Mouse (Mus musculus) ovary, postnatal 36 days (tissue): Measurements from ENCODE around the gene a.

Experiments used
- DNase-seq: peaks from one replicate; pipeline ENCODE4 v3.0.0; 2022; ENCODE audit warnings: low spot score, mixed read lengths

a gene

DNA sequence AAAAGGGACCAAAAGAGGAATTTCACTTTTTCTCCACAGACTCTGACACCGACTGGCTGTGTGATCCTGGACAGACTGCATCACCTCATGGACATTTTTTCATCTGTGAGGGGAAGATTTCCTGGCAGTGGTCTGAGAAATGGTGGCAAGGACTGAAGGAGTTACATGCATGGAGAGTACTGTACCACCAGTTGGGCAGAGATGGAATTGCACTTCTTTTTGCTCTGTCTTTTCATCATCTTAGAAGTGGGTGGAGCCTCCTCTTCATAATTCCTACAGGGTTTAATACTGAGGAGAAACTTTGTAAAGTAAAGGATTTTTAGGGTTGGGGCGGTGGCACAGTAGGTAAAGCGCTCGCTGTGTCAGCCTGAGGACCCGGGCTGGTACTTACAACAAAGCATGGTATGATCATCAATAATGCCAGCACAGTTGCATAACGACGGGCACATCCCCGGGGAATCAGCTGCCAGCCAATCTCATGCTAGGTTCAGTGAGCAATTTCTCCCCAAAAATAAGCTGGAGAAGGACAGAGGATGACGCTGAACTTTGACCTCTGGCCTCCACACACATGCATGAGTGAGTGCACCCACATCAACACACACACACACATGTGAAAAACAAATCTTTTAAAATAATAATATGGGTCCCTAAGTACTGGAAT lies 307.6 kb downstream of the a start:
- no peak for DNase-seq

DNA sequence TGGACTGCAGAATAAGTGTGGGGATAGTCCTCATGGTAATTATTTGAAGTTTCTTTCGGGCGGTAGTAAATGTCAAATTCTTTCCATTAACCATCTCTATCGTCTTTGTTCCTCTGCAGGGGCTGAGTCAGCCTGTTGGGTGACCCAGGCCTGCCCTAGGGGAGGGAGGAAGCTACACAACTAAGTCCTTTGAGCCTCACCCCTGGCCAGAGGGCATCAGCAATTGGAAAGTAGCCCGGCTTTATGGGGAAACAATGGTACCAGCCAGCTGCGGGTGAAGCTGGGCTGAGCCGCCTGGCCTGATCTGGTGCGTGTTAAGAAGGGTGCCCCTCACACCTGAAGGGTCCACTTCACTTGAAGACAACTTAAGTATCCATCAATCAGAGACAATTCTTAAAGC lies 308.2 kb downstream of the a start:
- no peak for DNase-seq

DNA sequence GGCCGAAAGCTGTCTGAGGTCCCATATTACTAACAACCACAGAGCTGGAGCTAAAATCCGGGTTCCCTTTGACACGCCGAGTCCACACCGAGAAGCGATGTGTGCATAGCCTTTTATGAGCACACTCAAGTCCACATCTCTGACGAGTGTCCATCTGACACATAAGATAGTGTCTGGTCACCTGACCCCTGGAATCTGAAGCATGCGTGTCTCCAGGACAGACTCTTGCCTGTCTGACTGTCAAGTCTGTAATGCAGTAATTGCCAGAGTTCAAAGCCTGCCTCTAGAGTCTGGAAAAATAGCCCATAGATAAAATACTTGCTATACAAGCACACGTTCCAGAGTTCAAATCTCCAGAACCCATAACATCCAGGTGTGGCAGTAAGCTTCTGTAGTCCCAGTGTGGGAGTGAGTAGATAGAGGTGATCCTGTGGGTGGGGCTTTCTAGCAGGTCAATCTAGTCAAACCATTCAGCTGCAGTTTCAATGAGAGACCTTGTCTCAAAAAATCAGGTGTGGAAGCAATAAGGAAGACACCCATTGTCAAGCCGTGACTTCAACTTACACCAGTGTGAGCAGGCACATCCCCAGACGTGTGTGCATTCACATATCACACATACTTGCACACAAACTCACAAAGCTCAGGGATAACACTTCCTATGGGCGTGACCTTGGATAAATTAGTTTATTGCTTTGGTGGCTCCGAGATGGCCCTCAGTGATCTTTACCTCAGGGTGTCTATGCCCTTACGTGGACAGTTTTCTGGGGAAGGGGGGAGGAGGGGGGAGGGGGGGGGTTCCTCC lies 309.0 kb downstream of the a start:
- no peak for DNase-seq
